Mouse (Mus musculus) heart, embryonic 11.5 days (tissue): ENCODE measurements around the gene Padi3. TPM values are rescaled to one million over a fixed set of nuclear protein-coding genes. Genes with fewer than 3 reads are reported as not detected.

Experiments used
- ATAC-seq: fragments of 200-750 bp; cut with Nextera tagmentation; replicated peaks from 2 replicates; pipeline ENCODE4 v1.8.0; 2017; ENCODE audit warnings: moderate library complexity; ENCODE audit not compliant: insufficient number of reproducible peaks, low FRiP score, low TSS enrichment
- H3K27ac ChIP-seq: fragments of 300-500 bp; sonication (generic); 2 replicates; pipeline ENCODE4 v1.5.1; 2014; ENCODE audit warnings: mild to moderate bottlenecking, low read depth, low read length
- H3K27me3 ChIP-seq: fragments of 300-500 bp; sonication (generic); 2 replicates; pipeline ENCODE4 v1.6.1; 2014; ENCODE audit warnings: mild to moderate bottlenecking, low read length, mixed read lengths; ENCODE audit not compliant: control insufficient read depth, insufficient read depth
- H3K36me3 ChIP-seq: fragments of 300-500 bp; sonication (generic); 2 replicates; pipeline ENCODE4 v1.6.1; 2014; ENCODE audit warnings: mild to moderate bottlenecking, low read length, moderate library complexity, mixed read lengths; ENCODE audit not compliant: control insufficient read depth, insufficient read depth
- H3K4me1 ChIP-seq: fragments of 300-500 bp; sonication (generic); 2 replicates; pipeline ENCODE4 v1.6.1; 2014; ENCODE audit warnings: low read length; ENCODE audit not compliant: control insufficient read depth, insufficient read depth
- H3K4me2 ChIP-seq: fragments of 300-500 bp; sonication (generic); 2 replicates; pipeline ENCODE4 v1.6.1; 2014; ENCODE audit warnings: mild to moderate bottlenecking, moderate library complexity
- H3K4me3 ChIP-seq: fragments of 300-500 bp; sonication (generic); 2 replicates; pipeline ENCODE4 v1.5.1; 2014; ENCODE audit warnings: low read depth, low read length
- H3K9ac ChIP-seq: fragments of 300-500 bp; sonication (generic); 2 replicates; pipeline ENCODE4 v1.6.1; 2014; ENCODE audit warnings: mild to moderate bottlenecking, low read depth, low read length, moderate library complexity
- H3K9me3 ChIP-seq: fragments of 300-500 bp; sonication (generic); replicated peaks from 2 replicates; pipeline ENCODE4 v1.6.1; 2016; ENCODE audit warnings: low read length; ENCODE audit not compliant: control insufficient read depth
- WGBS: fragments of 180-500 bp; shearing (Covaris S2); extraction: QIAGEN DNeasy Blood & Tissue Kit; methylation state at CpG from one replicate; pipeline ENCODE4 v1.1.7; 2014; ENCODE audit not compliant: insufficient replicate concordance; 5-methylcytosine and 5-hydroxymethylcytosine counted together
- polyA plus RNA-seq: library from polyadenylated mRNA; unstranded; fragments of >200 nt; fragmentation: Nextera tagmentation; extraction: Ambion mirVana; gene quantifications from 2 replicates; pipeline ENCODE4 v1.2.1, GENCODE M21; 2014

The Padi3 gene
- 0.39 and 0.63 TPM in 2 replicates for polyA plus RNA-seq

DNA sequence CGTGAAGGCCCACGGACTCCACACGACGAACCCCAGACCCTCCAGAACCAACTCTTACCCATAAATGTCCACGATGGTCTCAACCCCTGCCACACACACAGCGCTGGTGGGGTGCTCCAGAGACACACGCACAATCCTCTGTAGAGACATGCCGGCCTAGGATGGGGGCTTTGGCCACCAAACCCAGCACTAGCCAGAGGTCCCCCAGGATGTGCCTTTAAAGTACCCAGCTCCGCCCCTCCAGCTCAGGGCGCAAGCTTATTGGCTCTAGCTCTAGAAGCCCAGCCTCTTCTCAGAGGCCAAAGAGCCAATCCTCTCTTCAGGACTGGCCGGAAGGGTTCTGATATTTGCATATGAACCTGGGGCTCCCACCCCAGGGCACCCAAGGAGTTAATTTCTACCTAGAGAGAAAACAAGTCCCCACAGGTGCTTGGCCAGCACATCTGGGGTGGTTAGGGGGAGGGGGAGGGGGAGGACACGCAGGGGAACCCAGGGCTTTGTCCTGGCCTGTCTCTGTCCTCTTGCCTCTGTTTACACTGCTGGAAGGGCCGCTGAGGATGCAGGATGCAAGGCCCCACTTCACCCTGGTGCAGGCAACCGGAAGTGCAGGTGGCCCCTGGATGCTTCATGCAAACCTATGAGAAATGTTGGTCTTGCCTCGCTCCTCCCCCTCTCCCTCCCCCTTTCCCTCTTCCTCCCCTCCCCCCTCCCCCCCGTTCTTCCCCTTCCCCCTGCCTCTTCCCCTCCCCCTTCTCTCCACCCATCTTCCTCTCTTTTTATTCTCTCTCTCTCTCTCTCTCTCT lies at the start of gene Padi3:
TSS of gene Padi3 (minus strand) at position 191 of the 803 bp plus-strand sequence.
- WGBS: 70% methylated on average over 16 of the region's 16 CpGs

DNA sequence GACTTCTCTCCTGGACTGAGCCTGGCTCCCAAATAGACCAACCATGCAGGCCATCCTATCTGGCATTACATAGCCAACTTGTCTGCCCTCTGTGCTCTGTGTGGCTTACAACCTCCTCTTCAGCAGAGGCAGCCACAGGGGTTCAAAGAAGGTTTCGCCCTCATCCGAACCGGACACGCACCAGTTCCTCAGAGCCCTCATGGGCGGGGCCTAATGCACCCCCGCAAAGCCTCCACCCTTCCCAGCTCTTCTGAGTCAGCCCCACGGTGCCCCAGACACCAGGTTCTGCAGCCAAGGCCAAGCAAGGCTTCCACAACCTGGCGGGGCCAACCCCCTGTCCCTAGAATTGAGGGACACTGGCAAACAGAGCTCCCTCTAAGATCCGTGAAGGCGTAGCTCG lies 48.8 kb upstream of the Padi3 start:
- WGBS: 84% methylated on average over 11 of the region's 11 CpGs
- ATAC-seq: no peak
- Histone ChIP-seq H3K9me3 (no peaks in the 10 kb centered on the region), H3K4me1 (peaks cover 14% of the 10 kb centered on the region), H3K27ac (no peak overlapping the region), H3K4me2 (no peak overlapping the region), H3K4me3 (no peak overlapping the region), H3K27me3 (peaks cover 3% of the 10 kb centered on the region; the same call in 1 of the 2 replicates), H3K36me3 (no peaks in the 10 kb centered on the region), H3K9ac (no peak overlapping the region)

More for the DNA sequence above, at the start of gene Padi3:
- H3K4me1 ChIP-seq: peaks cover 39% of the 10 kb centered on the region
- no peak within 1 kb of the TSS for H3K27ac ChIP-seq
- 0 out of 2 replicates have a peak, but pooled peaks cover 3% of the 10 kb centered on the region for H3K27me3 ChIP-seq
- no peak for ATAC-seq
- no peak within 1 kb of the TSS for H3K4me3 ChIP-seq
- no peaks in the 10 kb centered on the region for H3K9me3 ChIP-seq
- no peak within 1 kb of the TSS for H3K9ac ChIP-seq
- no peaks in the 10 kb centered on the region for H3K36me3 ChIP-seq
- no peak within 1 kb of the TSS for H3K4me2 ChIP-seq

DNA sequence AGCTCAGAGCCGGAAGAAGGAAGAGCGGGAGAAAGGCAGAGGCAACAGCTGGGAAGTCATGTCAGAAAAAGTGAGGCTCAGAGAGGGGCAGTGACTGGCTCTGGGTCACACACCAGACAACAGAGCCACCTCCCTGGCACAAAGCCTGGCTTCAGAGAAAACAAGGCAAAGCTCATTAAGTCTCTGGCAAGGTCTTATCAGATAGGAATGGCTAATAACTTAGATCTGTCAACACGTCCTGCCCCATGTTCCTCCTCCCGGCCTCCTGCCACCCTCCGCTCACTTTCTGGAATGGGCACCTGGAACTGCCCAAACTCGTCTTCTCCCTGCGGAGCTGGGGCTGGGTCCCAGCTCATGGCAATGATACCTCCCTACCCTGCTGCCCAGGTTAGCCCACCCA lies 47.4 kb upstream of the Padi3 start:
- H3K9me3 ChIP-seq: no peaks in the 10 kb centered on the region
- no peak overlapping the region for H3K27ac ChIP-seq
- H3K9ac ChIP-seq: no peak overlapping the region
- ATAC-seq: no peak
- H3K27me3 ChIP-seq: peaks cover 6% of the 10 kb centered on the region; the same call in 1 of the 2 replicates
- H3K4me2 ChIP-seq: no peak overlapping the region
- H3K36me3 ChIP-seq: no peaks in the 10 kb centered on the region
- peaks cover 14% of the 10 kb centered on the region for H3K4me1 ChIP-seq
- 66% methylated on average over 7 of the region's 7 CpGs for WGBS
- H3K4me3 ChIP-seq: no peak overlapping the region

DNA sequence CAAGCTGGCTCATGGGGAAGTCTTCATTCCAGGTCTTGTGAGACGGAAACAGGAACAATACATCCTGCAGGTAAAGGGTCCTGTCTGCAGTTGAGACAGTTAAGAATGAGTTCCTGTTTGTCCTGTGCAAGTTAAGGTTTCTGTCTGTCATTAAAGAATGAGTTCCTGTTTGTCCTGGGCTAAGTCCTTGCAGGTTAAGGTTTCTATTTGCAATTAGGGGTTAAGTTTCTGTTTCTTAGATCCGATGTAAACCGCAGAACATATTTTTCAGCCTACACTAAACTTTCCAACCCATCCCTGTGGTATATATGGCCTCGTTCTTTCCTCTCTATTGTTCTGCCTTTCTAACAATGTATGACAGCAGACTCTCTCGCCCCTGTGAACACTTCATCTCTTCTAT lies 46.6 kb upstream of the Padi3 start:
- H3K4me2 ChIP-seq: no peak overlapping the region
- no peak for ATAC-seq
- H3K4me3 ChIP-seq: no peak overlapping the region
- H3K4me1 ChIP-seq: peaks cover 14% of the 10 kb centered on the region
- H3K27ac ChIP-seq: no peak overlapping the region
- peaks cover 6% of the 10 kb centered on the region; the same call in 1 of the 2 replicates for H3K27me3 ChIP-seq
- no peak overlapping the region for H3K9ac ChIP-seq
- no peaks in the 10 kb centered on the region for H3K9me3 ChIP-seq
- no peaks in the 10 kb centered on the region for H3K36me3 ChIP-seq
- 84% methylated on average over 5 of the region's 5 CpGs for WGBS

DNA sequence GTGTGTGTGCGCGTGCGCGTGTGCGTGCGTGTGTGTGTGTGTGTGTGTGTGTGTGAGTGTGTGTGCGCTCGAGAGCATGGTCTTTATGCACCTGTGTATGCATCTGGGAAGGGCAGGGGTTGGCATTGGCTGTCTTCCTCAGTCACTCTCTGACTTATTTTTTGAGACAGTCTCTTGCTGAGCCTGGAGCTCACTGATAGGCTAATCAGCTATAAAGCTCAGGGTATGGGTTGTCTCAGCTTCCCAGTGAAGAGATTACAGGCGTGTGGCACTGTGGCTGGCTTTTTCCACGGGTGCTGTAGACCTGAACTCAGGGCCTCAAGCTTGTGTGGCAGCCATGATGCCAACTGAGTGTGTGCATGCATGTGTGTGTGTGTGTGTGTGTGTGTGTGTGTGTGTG lies 44.7 kb upstream of the Padi3 start:
- Histone ChIP-seq H3K4me3 (no peak overlapping the region), H3K9ac (no peak overlapping the region), H3K27me3 (peaks cover 6% of the 10 kb centered on the region; the same call in 1 of the 2 replicates), H3K36me3 (no peaks in the 10 kb centered on the region), H3K27ac (peak overlapping the region; percentile 71), H3K4me2 (no peak overlapping the region), H3K9me3 (no peaks in the 10 kb centered on the region), H3K4me1 (peaks cover 2% of the 10 kb centered on the region; the same call in 1 of the 2 replicates)
- WGBS: 83% methylated on average over 10 of the region's 10 CpGs
- ATAC-seq: peak; percentile 83

DNA sequence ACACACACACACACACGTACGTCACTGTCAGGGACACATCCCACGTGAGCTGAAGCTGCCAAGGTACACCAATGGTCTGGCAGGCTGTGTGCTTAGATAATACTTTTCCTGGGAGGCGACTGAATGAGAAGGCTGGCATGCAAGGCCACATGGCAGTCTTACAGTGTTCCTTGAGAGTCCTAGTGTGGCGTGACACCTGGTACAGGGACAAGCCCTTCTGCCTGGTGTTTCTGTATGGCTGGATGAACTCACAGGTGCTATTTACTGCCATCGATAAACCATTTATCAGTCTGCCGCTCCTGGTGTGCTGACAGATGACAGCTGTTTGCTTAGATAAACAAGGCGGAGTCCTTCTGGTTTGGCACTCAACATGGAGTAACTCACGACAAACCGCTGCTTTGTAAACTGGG lies 44.0 kb upstream of the Padi3 start:
- WGBS: 30% methylated on average over 10 of the region's 10 CpGs

DNA sequence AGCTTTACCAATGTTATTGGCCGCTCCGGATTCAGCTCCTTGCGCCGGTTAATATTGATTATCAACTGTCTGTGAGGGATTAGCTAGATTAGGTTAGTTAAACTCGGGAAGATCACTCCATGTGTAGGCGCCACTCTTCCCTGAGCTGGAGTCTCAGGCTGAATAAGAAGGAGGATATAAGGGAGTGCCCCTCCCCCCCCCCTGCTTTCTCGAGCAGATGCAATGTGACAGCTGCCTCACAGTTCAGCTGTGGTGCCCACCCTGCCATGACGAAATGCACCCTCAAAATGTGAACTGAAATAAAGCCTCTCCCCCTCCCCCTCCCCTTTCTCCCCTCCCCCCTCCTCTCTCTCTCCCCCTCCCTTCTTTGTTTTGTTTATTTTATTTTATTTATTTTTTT lies 43.2 kb upstream of the Padi3 start:
- no peaks in the 10 kb centered on the region for H3K9me3 ChIP-seq
- WGBS: 51% methylated on average over 8 of the region's 8 CpGs
- no peak for ATAC-seq

More for the DNA sequence above, 44.0 kb upstream of the Padi3 start:
- H3K9ac ChIP-seq: peak overlapping the region; percentile 19; the same call in 1 of the 2 replicates
- H3K4me2 ChIP-seq: no peak overlapping the region
- no peaks in the 10 kb centered on the region for H3K9me3 ChIP-seq
- peak overlapping the region; percentile 71 for H3K27ac ChIP-seq
- 0 out of 2 replicates have a peak, but pooled peaks cover 2% of the 10 kb centered on the region for H3K4me1 ChIP-seq
- no peaks in the 10 kb centered on the region for H3K36me3 ChIP-seq
- no peak overlapping the region for H3K4me3 ChIP-seq
- H3K27me3 ChIP-seq: peaks cover 6% of the 10 kb centered on the region; the same call in 1 of the 2 replicates
- peak; percentile 74 for ATAC-seq

DNA sequence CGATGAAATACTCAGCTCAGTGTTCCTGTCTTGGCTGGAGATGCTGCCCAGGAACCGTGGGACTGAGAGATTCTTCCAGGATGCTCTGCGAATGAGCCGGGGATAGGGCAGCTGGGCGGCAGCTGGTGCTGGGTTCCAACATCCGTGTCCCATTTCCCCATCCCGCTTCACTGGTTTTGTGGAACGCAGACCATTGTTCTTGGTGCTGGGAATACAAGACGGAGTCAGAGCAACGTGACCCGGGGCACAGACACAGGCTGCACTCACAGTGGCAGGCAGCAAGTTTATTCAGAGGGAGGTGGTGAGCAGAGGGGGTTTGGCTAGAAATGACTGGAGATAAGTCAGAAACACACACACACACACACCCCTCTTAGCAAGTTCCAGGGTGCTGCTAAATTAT lies 38.9 kb upstream of the Padi3 start:
- ATAC-seq: no peak
- WGBS: 86% methylated on average over 11 of the region's 11 CpGs

More for the DNA sequence above, 43.2 kb upstream of the Padi3 start:
- Histone ChIP-seq H3K4me3 (no peak overlapping the region), H3K36me3 (no peaks in the 10 kb centered on the region), H3K9ac (no peak overlapping the region), H3K27ac (no peak overlapping the region), H3K4me1 (0 out of 2 replicates have a peak, but pooled peaks cover 2% of the 10 kb centered on the region), H3K4me2 (no peak overlapping the region), H3K27me3 (peaks cover 6% of the 10 kb centered on the region; the same call in 1 of the 2 replicates)

More for the DNA sequence above, 38.9 kb upstream of the Padi3 start:
- no peaks in the 10 kb centered on the region for H3K9me3 ChIP-seq
- no peak overlapping the region for H3K4me3 ChIP-seq
- no peak overlapping the region for H3K9ac ChIP-seq
- peaks cover 8% of the 10 kb centered on the region for H3K27me3 ChIP-seq
- H3K36me3 ChIP-seq: no peaks in the 10 kb centered on the region
- no peaks in the 10 kb centered on the region for H3K4me1 ChIP-seq
- H3K4me2 ChIP-seq: no peak overlapping the region
- no peak overlapping the region for H3K27ac ChIP-seq
